Mouse (Mus musculus): Measurements from ENCODE around the gene Gm9758.
"Not testable (repeated sequence)": the region's sequence is repeated elsewhere in the genome, so short reads cannot be mapped to it uniquely, and the experiment has no call there.

Gene Gm9758

GRCm38 (mm10) chr5:14914799-14915198 is at the start of gene Gm9758:
Gene Gm9758, minus strand, starts transcription at chr5:14914899.
- DNase-seq (ENCODE audit: extremely low spot score, low read depth, low spot score) = not testable (repeated sequence)

GRCm38 (mm10) chr5:14963821-14964220 is 49.1 kb upstream of the Gm9758 start:
- not testable (repeated sequence) for DNase-seq (ENCODE audit: extremely low spot score, low read depth, low spot score)

GRCm38 (mm10) chr5:14961502-14961901 is 46.8 kb upstream of the Gm9758 start:
- DNase-seq (ENCODE audit: extremely low spot score, low read depth, low spot score) = not testable (repeated sequence)

- DNase-seq (ENCODE audit: extremely low spot score, low read depth, low spot score) = not testable (repeated sequence)
Measured at GRCm38 (mm10) chr5:14955928-14956706, 41.4 kb upstream of the Gm9758 start.

- DNase-seq (ENCODE audit: extremely low spot score, low read depth, low spot score) = not testable (repeated sequence)
Measured at GRCm38 (mm10) chr5:14953587-14953986, 38.9 kb upstream of the Gm9758 start.

- DNase-seq (ENCODE audit: extremely low spot score, low read depth, low spot score) = not testable (repeated sequence)
Measured at GRCm38 (mm10) chr5:14952749-14953148, 38.0 kb upstream of the Gm9758 start.

GRCm38 (mm10) chr5:14951822-14952221 is 37.1 kb upstream of the Gm9758 start:
- DNase-seq (ENCODE audit: extremely low spot score, low read depth, low spot score) = not testable (repeated sequence)

GRCm38 (mm10) chr5:14947482-14948198 is 32.9 kb upstream of the Gm9758 start:
- DNase-seq (ENCODE audit: extremely low spot score, low read depth, low spot score) = not testable (repeated sequence)

GRCm38 (mm10) chr5:14945524-14945923 is 30.8 kb upstream of the Gm9758 start:
- not testable (repeated sequence) for DNase-seq (ENCODE audit: extremely low spot score, low read depth, low spot score)

GRCm38 (mm10) chr5:14941043-14941442 is 26.3 kb upstream of the Gm9758 start:
- DNase-seq (ENCODE audit: extremely low spot score, low read depth, low spot score) = not testable (repeated sequence)

GRCm38 (mm10) chr5:14938329-14938728 is 23.6 kb upstream of the Gm9758 start, which contains the start of gene Speer4e:
Gene Speer4e, minus strand, starts transcription at chr5:14938429.
- DNase-seq (ENCODE audit: extremely low spot score, low read depth, low spot score) = not testable (repeated sequence)

GRCm38 (mm10) chr5:14933721-14934120 is 19.0 kb upstream of the Gm9758 start:
- DNase-seq (ENCODE audit: extremely low spot score, low read depth, low spot score) = not testable (repeated sequence)

- not testable (repeated sequence) for DNase-seq (ENCODE audit: extremely low spot score, low read depth, low spot score)
Measured at GRCm38 (mm10) chr5:14927047-14927446, 12.3 kb upstream of the Gm9758 start.

GRCm38 (mm10) chr5:14914361-14914760 is 338 bp downstream of the Gm9758 start:
- not testable (repeated sequence) for DNase-seq (ENCODE audit: extremely low spot score, low read depth, low spot score)

- not testable (repeated sequence) for DNase-seq (ENCODE audit: extremely low spot score, low read depth, low spot score)
Measured at GRCm38 (mm10) chr5:14903539-14903938, 11.2 kb downstream of the Gm9758 start.

GRCm38 (mm10) chr5:14892242-14892641 is 22.5 kb downstream of the Gm9758 start:
- no peak for DNase-seq (ENCODE audit: extremely low spot score, low read depth, low spot score)

GRCm38 (mm10) chr5:14885291-14885690 is 29.4 kb downstream of the Gm9758 start:
- not testable (repeated sequence) for DNase-seq (ENCODE audit: extremely low spot score, low read depth, low spot score)
